8 mouse cellular contexts compared by ENCODE assay signal in the genomic region with DNA sequence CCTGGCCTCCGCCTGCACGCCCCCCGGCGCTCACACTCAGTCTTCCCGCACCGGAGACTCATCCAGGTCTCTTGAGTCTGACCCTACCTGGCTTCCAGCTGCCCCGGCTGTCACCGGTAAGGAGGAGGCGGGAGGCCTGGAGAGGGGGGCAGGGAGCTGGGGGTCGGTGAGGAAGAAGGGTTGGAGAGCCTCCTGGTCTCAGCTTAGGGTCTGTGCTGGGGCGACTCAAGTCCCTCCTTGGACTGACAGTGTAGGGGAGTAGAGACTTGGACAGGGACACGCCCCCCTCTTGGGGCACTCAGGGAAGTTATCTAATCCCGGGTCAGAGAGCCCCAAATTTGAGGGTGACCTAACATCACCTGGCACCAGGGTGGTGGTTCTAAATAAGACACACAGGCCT. TPM values are rescaled to one million over a fixed set of nuclear protein-coding genes. Genes with fewer than 3 reads are reported as not detected.
DNase-seq lines count a peak whose midpoint lies in the region; ATAC-seq and TF ChIP-seq lines count a peak whose summit lies in the region.

No protein-coding gene starts in this region.

- H3K9ac ChIP-seq in heart, embryonic 12.5 days, result peak overlapping the region; percentile 85
- peak overlapping the region; percentile 73 for H3K9ac ChIP-seq in forebrain, embryonic 16.5 days (replicated peaks; ENCODE audit: low read depth, low read length)
- H3K9ac ChIP-seq in lung, postnatal 0 days (replicated peaks; ENCODE audit: low read depth), result peak overlapping the region; percentile 84

- H3K9me3 ChIP-seq in heart, embryonic 12.5 days (replicated peaks), result no peaks in the 10 kb centered on the region
- no peaks in the 10 kb centered on the region for H3K9me3 ChIP-seq in E14TG2a.4 (ENCODE audit: low read length)
- H3K9me3 ChIP-seq in forebrain, embryonic 16.5 days (ENCODE audit: control insufficient read depth, low read length), result no peaks in the 10 kb centered on the region
- no peaks in the 10 kb centered on the region for H3K9me3 ChIP-seq in lung, postnatal 0 days (ENCODE audit: low read length)

- peak overlapping the region; percentile 94 for H3K4me2 ChIP-seq in heart, embryonic 12.5 days
- H3K4me2 ChIP-seq in forebrain, embryonic 16.5 days (ENCODE audit: low read length), result peak overlapping the region; percentile 87
- H3K4me2 ChIP-seq in lung, postnatal 0 days (replicated peaks; ENCODE audit: low read depth, low read length), result peak overlapping the region; percentile 96

- peaks cover 58% of the 10 kb centered on the region for H3K36me3 ChIP-seq in heart, embryonic 12.5 days
- H3K36me3 ChIP-seq in E14TG2a.4 (ENCODE audit: insufficient read depth, low read length), result peaks cover 92% of the 10 kb centered on the region
- H3K36me3 ChIP-seq in forebrain, embryonic 16.5 days (ENCODE audit: control insufficient read depth, insufficient read depth), result 0 out of 2 replicates have a peak, but pooled peaks cover 2% of the 10 kb centered on the region
- no peaks in the 10 kb centered on the region for H3K36me3 ChIP-seq in lung, postnatal 0 days (ENCODE audit: insufficient read depth, low read length)

- H3K27me3 ChIP-seq in heart, embryonic 12.5 days (replicated peaks), result no peaks in the 10 kb centered on the region
- H3K27me3 ChIP-seq in E14TG2a.4 (ENCODE audit: insufficient read depth, low read length), result no peaks in the 10 kb centered on the region
- H3K27me3 ChIP-seq in forebrain, embryonic 16.5 days (replicated peaks; ENCODE audit: control insufficient read depth, insufficient read depth, low read length), result no peaks in the 10 kb centered on the region
- H3K27me3 ChIP-seq in lung, postnatal 0 days (replicated peaks; ENCODE audit: insufficient read depth, low read length), result no peaks in the 10 kb centered on the region

- TF ChIP-seq CTCF in E14TG2a.4 (conservative IDR thresholded peaks at IDR 0.05; ENCODE audit: low read length), result no peak
- TF ChIP-seq CTCF in lung, postnatal 0 days (IDR thresholded peaks at IDR 0.05), result no peak

- peaks cover 26% of the 10 kb centered on the region for H3K4me1 ChIP-seq in heart, embryonic 12.5 days (replicated peaks)
- peaks cover 74% of the 10 kb centered on the region for H3K4me1 ChIP-seq in E14TG2a.4 (replicated peaks; ENCODE audit: low read depth, low read length)
- H3K4me1 ChIP-seq in forebrain, embryonic 16.5 days (replicated peaks; ENCODE audit: control insufficient read depth, insufficient read depth, low read length), result peaks cover 23% of the 10 kb centered on the region
- H3K4me1 ChIP-seq in lung, postnatal 0 days (ENCODE audit: insufficient read depth, low read depth, low read length), result peaks cover 16% of the 10 kb centered on the region

- peak; percentile 40; the same call in 1 of the 2 replicates for ATAC-seq in heart, embryonic 12.5 days (ENCODE audit: insufficient number of reproducible peaks, low FRiP score)
- ATAC-seq in forebrain, embryonic 16.5 days, result peak; percentile 18; the same call in 1 of the 2 replicates
- ATAC-seq in lung, postnatal 0 days, result peak; percentile 3; the same call in 1 of the 2 replicates

- H3K27ac ChIP-seq in heart, embryonic 12.5 days (ENCODE audit: poor library complexity, severe bottlenecking), result peak overlapping the region; percentile 81
- peak overlapping the region; percentile 90 for H3K27ac ChIP-seq in forebrain, embryonic 16.5 days (ENCODE audit: low read length)
- peak overlapping the region; percentile 85 for H3K27ac ChIP-seq in lung, postnatal 0 days (ENCODE audit: low read length)

- DNase-seq in heart, adult 11 months, result no peak
- peak; percentile 46 for DNase-seq in lung, postnatal 0 days (ENCODE audit: low spot score)
- DNase-seq in cerebellum, postnatal 4 days (ENCODE audit: low spot score in 2 of 2), result no peak
- no peak for DNase-seq in gastrocnemius, postnatal 10 days
- no peak for DNase-seq in embryo, embryonic 11 days

- no peak for TF ChIP-seq EP300 in lung, postnatal 0 days (IDR thresholded peaks at IDR 0.05)

- WGBS in heart, embryonic 12.5 days, result 5% methylated on average over 13 of the region's 13 CpGs
- WGBS in forebrain, embryonic 16.5 days, result 10% methylated on average over 13 of the region's 13 CpGs
- WGBS in lung, postnatal 0 days, result 6% methylated on average over 13 of the region's 13 CpGs

- peak overlapping the region; percentile 76 for H3K4me3 ChIP-seq in heart, embryonic 12.5 days
- H3K4me3 ChIP-seq in E14TG2a.4 (replicated peaks; ENCODE audit: low read length), result peak overlapping the region; percentile 81
- H3K4me3 ChIP-seq in forebrain, embryonic 16.5 days (replicated peaks; ENCODE audit: low read length), result peak overlapping the region; percentile 78
- peak overlapping the region; percentile 85 for H3K4me3 ChIP-seq in lung, postnatal 0 days (ENCODE audit: low read depth, low read length)

RNA-seq across cellular contexts. Expression of a gene that starts 0.6 kb away (rescaled TPM):
- polyA plus RNA-seq in heart, embryonic 12.5 days (2016; fragmentation: Nextera tagmentation; extraction: Ambion mirVana), result 9.0 and 9.4 TPM in 2 replicates
- 16.2 and 19.7 TPM in 2 replicates for polyA plus RNA-seq in forebrain, embryonic 16.5 days (2015; fragmentation: Nextera tagmentation; extraction: Ambion mirVana)
- polyA plus RNA-seq in lung, postnatal 0 days (2015; fragmentation: Nextera tagmentation; extraction: Ambion mirVana), result 15.2 and 16.2 TPM in 2 replicates
- 1 to 10 TPM; 5.1 to 8.1 TPM for total RNA-seq in gastrocnemius, postnatal 10 days (2021)

RNA-seq across cellular contexts. Expression of a gene that starts 6.0 kb away (rescaled TPM):
- polyA plus RNA-seq in heart, embryonic 12.5 days (2016; fragmentation: Nextera tagmentation; extraction: Ambion mirVana), result 148 and 155 TPM in 2 replicates
- 137 and 138 TPM in 2 replicates for polyA plus RNA-seq in forebrain, embryonic 16.5 days (2015; fragmentation: Nextera tagmentation; extraction: Ambion mirVana)
- polyA plus RNA-seq in lung, postnatal 0 days (2015; fragmentation: Nextera tagmentation; extraction: Ambion mirVana), result 179 and 180 TPM in 2 replicates
- 10 to 100 TPM; 87.9 to 91.1 TPM for total RNA-seq in gastrocnemius, postnatal 10 days (2021)

RNA-seq across cellular contexts. Expression of a gene that starts 7.6 kb away (rescaled TPM):
- polyA plus RNA-seq in heart, embryonic 12.5 days (2016; fragmentation: Nextera tagmentation; extraction: Ambion mirVana), result 1.2 and 2.2 TPM in 2 replicates
- polyA plus RNA-seq in forebrain, embryonic 16.5 days (2015; fragmentation: Nextera tagmentation; extraction: Ambion mirVana), result 5.4 and 5.8 TPM in 2 replicates
- polyA plus RNA-seq in lung, postnatal 0 days (2015; fragmentation: Nextera tagmentation; extraction: Ambion mirVana), result 1.0 and 1.4 TPM in 2 replicates
- 10 to 100 TPM in 1 of 2 experiments, 1 to 10 TPM in 1; 8.2 to 11.8 TPM for total RNA-seq in gastrocnemius, postnatal 10 days (2021)

RNA-seq across cellular contexts. Expression of a gene that starts 16.5 kb away (rescaled TPM):
- 5.2 and 5.7 TPM in 2 replicates for polyA plus RNA-seq in heart, embryonic 12.5 days (2016; fragmentation: Nextera tagmentation; extraction: Ambion mirVana)
- polyA plus RNA-seq in forebrain, embryonic 16.5 days (2015; fragmentation: Nextera tagmentation; extraction: Ambion mirVana), result 3.1 and 6.8 TPM in 2 replicates
- 0.35 and 0.44 TPM in 2 replicates for polyA plus RNA-seq in lung, postnatal 0 days (2015; fragmentation: Nextera tagmentation; extraction: Ambion mirVana)
- 1 to 10 TPM; 2.5 to 4.1 TPM for total RNA-seq in gastrocnemius, postnatal 10 days (2021)

RNA-seq across cellular contexts. Expression of a gene that starts 39.5 kb away (rescaled TPM):
- 10.3 and 10.7 TPM in 2 replicates for polyA plus RNA-seq in heart, embryonic 12.5 days (2016; fragmentation: Nextera tagmentation; extraction: Ambion mirVana)
- 17.5 and 19.1 TPM in 2 replicates for polyA plus RNA-seq in forebrain, embryonic 16.5 days (2015; fragmentation: Nextera tagmentation; extraction: Ambion mirVana)
- 9.3 and 9.9 TPM in 2 replicates for polyA plus RNA-seq in lung, postnatal 0 days (2015; fragmentation: Nextera tagmentation; extraction: Ambion mirVana)
- 1 to 10 TPM; 2.7 to 3.9 TPM for total RNA-seq in gastrocnemius, postnatal 10 days (2021)
